Mouse (Mus musculus): ENCODE data around the gene Rps6ka2. TPM values are rescaled to one million over a fixed set of nuclear protein-coding genes. Genes with fewer than 3 reads are reported as not detected.

Rps6ka2 gene
- polyA plus RNA-seq, 1 experiment = 9.1 TPM

DNA sequence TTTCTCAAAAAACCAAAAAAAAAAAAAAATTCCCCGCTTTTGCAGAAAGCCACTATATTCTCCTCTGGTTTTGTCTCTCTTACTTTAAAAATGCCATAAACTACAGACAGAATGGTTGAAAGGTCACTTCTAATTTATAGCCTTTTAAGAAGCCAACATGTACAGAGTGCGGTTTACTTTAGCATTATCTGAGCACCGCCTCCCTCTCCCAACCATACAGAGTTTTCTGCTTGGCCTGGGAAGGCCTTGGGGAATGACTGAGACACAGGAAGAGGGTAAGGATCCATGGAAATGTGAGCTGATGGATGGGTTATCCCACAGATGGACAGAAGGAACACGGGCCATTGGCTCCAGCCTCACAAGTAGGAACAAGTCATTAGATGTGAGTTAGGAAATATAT, 92.7 kb downstream of the Rps6ka2 start:
- no peaks in the 10 kb centered on the region for H3K4me1 ChIP-seq (ENCODE audit: control insufficient read depth, insufficient read depth, low read length)
- WGBS = 90% methylated on average over 4 of the region's 4 CpGs

DNA sequence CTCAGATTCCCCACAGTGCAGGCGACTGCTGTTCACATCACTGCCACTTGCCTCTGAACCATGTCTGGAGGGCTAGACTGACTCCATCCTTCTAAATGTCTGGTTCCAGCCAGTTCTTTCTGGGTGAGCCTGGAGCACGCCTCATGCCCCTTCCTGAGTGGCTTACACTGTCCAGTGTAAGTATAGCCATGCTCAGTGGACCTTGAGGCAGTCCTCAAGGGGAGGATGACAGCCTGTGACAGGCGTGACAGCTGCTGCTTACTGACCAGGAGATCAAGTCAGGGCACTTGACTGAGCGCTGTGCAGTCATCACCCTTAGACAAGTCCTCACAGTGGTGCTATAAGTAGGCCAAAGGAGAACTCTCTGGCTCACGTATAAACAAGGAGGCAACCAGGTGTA, 94.7 kb downstream of the Rps6ka2 start:
- no peak overlapping the region for H3K4me3 ChIP-seq (replicated peaks; ENCODE audit: control insufficient read depth, low read depth, low read length)
- H3K4me1 ChIP-seq (ENCODE audit: control insufficient read depth, insufficient read depth, low read length) = no peaks in the 10 kb centered on the region
- no peak overlapping the region for H3K27ac ChIP-seq (ENCODE audit: control insufficient read depth, insufficient read depth, low read depth, low read length, poor library complexity)
- TF ChIP-seq POLR2A (IDR thresholded peaks at IDR 0.05; ENCODE audit: borderline replicate concordance, control insufficient read depth, low read depth, low read length) = no peak
- no peak for TF ChIP-seq CTCF (IDR thresholded peaks at IDR 0.05; ENCODE audit: control insufficient read depth, insufficient read depth, low read length)
- WGBS = 80% methylated on average over 5 of the region's 5 CpGs

More for the DNA sequence above, 92.7 kb downstream of the Rps6ka2 start:
- H3K27ac ChIP-seq (ENCODE audit: control insufficient read depth, insufficient read depth, low read depth, low read length, poor library complexity) = no peak overlapping the region
- no peak overlapping the region for H3K4me3 ChIP-seq (replicated peaks; ENCODE audit: control insufficient read depth, low read depth, low read length)
- no peak for TF ChIP-seq POLR2A (IDR thresholded peaks at IDR 0.05; ENCODE audit: borderline replicate concordance, control insufficient read depth, low read depth, low read length)
- TF ChIP-seq CTCF (IDR thresholded peaks at IDR 0.05; ENCODE audit: control insufficient read depth, insufficient read depth, low read length) = no peak

DNA sequence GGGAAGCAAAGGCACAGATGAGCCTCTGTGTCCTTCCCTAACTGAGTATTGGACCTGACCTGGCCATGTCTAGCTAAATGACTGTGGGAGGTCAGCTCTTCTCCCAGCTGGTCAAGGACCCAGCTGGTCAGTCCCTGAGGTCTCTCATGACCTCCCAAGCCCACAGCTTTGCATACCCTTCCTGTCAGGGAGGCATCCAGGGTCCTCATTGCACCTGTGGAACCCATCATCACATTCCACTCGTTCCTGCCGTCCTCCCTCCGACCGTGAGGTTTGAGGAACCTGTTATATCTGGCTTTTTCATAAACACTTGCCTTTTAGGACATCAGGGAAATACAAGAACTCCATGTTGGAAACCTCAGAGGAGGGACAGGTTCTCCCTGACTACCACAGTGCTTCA, 95.4 kb downstream of the Rps6ka2 start:
- WGBS = 67% methylated on average over 4 of the region's 4 CpGs

DNA sequence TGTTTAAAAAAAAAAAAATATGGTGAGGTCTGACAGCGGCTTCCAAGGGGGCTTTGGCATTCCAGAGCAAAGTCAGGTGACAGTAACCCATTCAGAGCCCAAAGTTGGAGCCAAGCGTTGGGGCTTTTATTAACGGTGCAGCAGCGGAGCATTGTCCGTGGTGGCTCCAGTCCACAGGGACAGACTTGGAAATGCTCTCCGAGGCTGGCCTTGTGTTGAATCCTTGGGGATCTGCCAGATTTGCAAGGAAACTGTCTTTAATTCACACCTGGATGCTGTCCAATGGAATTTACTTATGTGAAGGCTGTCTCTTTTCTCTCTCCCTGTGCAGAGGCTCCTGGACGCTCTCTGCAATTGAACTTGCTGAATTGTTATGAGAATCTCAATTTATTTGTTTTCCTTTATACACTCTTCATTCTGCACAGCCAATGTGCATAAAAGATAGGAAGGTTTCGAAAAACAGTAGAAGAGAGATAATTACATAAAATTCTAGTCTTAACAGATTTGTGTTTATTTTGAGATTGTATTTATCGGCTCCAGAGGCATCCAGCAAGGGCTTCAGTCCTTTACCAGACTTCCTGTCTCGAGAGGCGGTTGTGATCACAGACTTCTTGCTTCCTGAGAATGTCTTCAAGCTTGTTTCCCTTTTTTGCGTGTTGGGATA, 95.9 kb downstream of the Rps6ka2 start:
- H3K27ac ChIP-seq (ENCODE audit: control insufficient read depth, insufficient read depth, low read depth, low read length, poor library complexity) = no peak overlapping the region
- H3K4me3 ChIP-seq (replicated peaks; ENCODE audit: control insufficient read depth, low read depth, low read length) = no peak overlapping the region
- no peak for TF ChIP-seq POLR2A (IDR thresholded peaks at IDR 0.05; ENCODE audit: borderline replicate concordance, control insufficient read depth, low read depth, low read length)
- no peak for TF ChIP-seq CTCF (IDR thresholded peaks at IDR 0.05; ENCODE audit: control insufficient read depth, insufficient read depth, low read length)
- 44% methylated on average over 12 of the region's 12 CpGs for WGBS
- no peaks in the 10 kb centered on the region for H3K4me1 ChIP-seq (ENCODE audit: control insufficient read depth, insufficient read depth, low read length)

More for the DNA sequence above, 95.4 kb downstream of the Rps6ka2 start:
- no peak overlapping the region for H3K4me3 ChIP-seq (replicated peaks; ENCODE audit: control insufficient read depth, low read depth, low read length)
- no peak for TF ChIP-seq POLR2A (IDR thresholded peaks at IDR 0.05; ENCODE audit: borderline replicate concordance, control insufficient read depth, low read depth, low read length)
- TF ChIP-seq CTCF (IDR thresholded peaks at IDR 0.05; ENCODE audit: control insufficient read depth, insufficient read depth, low read length) = no peak
- H3K27ac ChIP-seq (ENCODE audit: control insufficient read depth, insufficient read depth, low read depth, low read length, poor library complexity) = no peak overlapping the region
- H3K4me1 ChIP-seq (ENCODE audit: control insufficient read depth, insufficient read depth, low read length) = no peaks in the 10 kb centered on the region

DNA sequence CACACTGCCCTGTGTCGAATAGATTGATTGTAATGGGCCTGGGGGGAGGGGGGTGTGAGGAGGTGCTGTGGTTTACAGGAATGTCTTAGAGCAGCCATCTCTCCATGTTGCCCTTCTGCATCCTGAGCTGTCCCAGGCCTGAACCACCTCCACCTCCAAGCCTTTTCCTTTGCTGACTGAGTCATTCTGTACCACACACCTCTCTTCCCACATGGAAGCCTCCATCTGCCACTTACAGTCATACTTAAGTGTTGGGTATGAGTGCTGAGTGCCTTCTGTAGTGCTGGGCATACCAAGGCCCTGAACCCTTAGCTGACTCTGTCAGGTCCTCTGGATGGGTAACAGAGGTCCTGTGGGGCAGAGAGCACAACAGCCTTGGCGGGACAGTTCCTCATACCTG, 97.9 kb downstream of the Rps6ka2 start:
- Histone ChIP-seq H3K4me1 (ENCODE audit: control insufficient read depth, insufficient read depth, low read length) (no peaks in the 10 kb centered on the region), H3K27ac (ENCODE audit: control insufficient read depth, insufficient read depth, low read depth, low read length, poor library complexity) (no peak overlapping the region), H3K4me3 (replicated peaks; ENCODE audit: control insufficient read depth, low read depth, low read length) (no peak overlapping the region)
- WGBS = 73% methylated on average over 2 of the region's 2 CpGs
- TF ChIP-seq POLR2A (IDR thresholded peaks at IDR 0.05; ENCODE audit: borderline replicate concordance, control insufficient read depth, low read depth, low read length) (no peak), CTCF (IDR thresholded peaks at IDR 0.05; ENCODE audit: control insufficient read depth, insufficient read depth, low read length) (no peak)

DNA sequence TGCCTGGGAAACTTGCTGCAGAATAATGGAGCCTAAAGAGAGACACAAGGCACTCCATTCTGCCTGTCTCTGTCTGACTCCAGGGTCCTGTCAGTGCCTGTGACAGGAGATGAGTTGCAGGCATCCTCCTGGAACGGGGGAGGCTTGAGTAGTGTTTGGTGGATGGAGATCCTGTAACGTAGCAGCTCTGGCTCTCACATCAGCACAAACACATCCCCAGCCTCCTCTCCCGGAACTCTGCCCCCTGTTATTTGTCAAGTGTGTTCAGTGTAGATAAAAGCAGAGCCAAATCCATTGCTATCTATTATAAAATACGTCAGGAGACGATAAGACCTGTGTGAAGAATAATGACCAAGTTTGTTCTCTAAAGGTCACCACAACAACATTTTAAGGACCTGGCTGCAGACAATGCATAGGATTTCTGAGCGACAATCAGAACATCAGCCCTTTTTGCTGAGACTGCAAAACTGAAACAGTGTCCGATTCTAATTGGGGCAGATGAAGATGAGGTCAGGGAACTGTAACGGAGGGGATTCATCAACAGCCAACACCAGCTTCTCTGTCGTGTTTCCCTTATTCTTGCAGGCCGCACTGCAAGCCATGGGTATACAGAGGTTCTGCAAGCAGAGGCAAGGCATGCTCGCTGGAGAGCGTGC, 99.4 kb downstream of the Rps6ka2 start:
- Histone ChIP-seq H3K27ac (ENCODE audit: control insufficient read depth, insufficient read depth, low read depth, low read length, poor library complexity) (no peak overlapping the region), H3K4me3 (replicated peaks; ENCODE audit: control insufficient read depth, low read depth, low read length) (no peak overlapping the region), H3K4me1 (ENCODE audit: control insufficient read depth, insufficient read depth, low read length) (no peaks in the 10 kb centered on the region)
- WGBS = 77% methylated on average over 12 of the region's 12 CpGs
- no peak for TF ChIP-seq POLR2A (IDR thresholded peaks at IDR 0.05; ENCODE audit: borderline replicate concordance, control insufficient read depth, low read depth, low read length)
- no peak for TF ChIP-seq CTCF (IDR thresholded peaks at IDR 0.05; ENCODE audit: control insufficient read depth, insufficient read depth, low read length)

DNA sequence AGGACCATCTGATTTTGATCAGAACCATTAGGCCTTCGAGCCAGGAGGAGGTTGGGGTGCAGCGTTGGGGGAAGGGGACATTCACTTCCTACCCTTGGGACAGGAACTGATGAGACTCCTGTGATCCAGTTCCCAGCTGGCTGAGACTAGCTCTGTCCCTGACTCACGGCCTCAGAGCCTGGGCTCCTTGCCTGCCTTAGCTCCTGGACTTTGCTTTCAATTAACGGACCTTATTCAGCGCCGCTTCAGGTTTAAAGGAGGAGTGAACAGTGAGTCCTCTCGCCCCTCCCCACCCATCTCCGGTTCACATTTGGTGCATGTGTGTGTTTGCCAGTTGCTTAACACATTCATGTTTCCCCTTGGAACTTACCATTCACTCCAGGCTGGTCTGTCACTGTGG, 100.6 kb downstream of the Rps6ka2 start:
- WGBS = 85% methylated on average over 8 of the region's 8 CpGs
- H3K4me1 ChIP-seq (ENCODE audit: control insufficient read depth, insufficient read depth, low read length) = no peaks in the 10 kb centered on the region
- TF ChIP-seq CTCF (IDR thresholded peaks at IDR 0.05; ENCODE audit: control insufficient read depth, insufficient read depth, low read length) = no peak
- no peak for TF ChIP-seq POLR2A (IDR thresholded peaks at IDR 0.05; ENCODE audit: borderline replicate concordance, control insufficient read depth, low read depth, low read length)
- no peak overlapping the region for H3K4me3 ChIP-seq (replicated peaks; ENCODE audit: control insufficient read depth, low read depth, low read length)
- H3K27ac ChIP-seq (ENCODE audit: control insufficient read depth, insufficient read depth, low read depth, low read length, poor library complexity) = no peak overlapping the region

DNA sequence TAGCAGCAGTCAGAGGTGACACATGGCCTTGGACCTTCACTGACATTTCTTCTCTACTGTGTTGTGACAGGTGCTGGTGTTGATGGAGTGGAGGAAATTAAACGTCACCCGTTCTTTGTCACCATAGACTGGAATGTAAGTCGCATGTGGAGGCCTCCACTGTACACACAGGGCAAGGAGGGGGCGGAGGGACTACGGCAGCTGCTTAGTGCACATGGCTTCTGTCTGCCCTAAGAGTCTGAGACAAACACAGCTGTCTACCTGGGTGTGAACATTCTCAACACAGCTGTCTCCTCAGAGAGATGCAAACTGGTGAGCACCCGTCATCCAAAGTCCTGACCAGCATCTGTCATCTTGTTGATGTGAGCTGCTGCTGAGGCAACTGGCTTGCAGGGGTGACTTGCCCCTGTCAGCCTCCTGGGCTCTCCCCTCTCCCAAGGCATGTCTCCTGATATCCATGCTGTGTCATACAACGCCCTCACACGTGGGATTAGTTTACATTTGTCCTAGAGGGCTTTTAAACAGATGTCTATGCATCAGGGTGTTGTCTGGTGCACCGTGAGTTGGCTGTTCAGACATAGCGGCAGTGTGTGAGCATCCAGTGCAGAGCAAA, 101.7 kb downstream of the Rps6ka2 start:
- H3K4me3 ChIP-seq (replicated peaks; ENCODE audit: control insufficient read depth, low read depth, low read length) = no peak overlapping the region
- no peak for TF ChIP-seq CTCF (IDR thresholded peaks at IDR 0.05; ENCODE audit: control insufficient read depth, insufficient read depth, low read length)
- no peak overlapping the region for H3K27ac ChIP-seq (ENCODE audit: control insufficient read depth, insufficient read depth, low read depth, low read length, poor library complexity)
- no peaks in the 10 kb centered on the region for H3K4me1 ChIP-seq (ENCODE audit: control insufficient read depth, insufficient read depth, low read length)
- 82% methylated on average over 10 of the region's 10 CpGs for WGBS
